Mouse (Mus musculus): ENCODE data around the gene Procr. TPM values are rescaled to one million over a fixed set of nuclear protein-coding genes. Genes with fewer than 3 reads are reported as not detected.

The Procr gene
- polyA plus RNA-seq, 1 experiment from 2014 or later = 1.8 TPM

GRCm38 (mm10) chr2:155787949-155788931 lies 37.3 kb downstream of the Procr start:
- Histone ChIP-seq H3K4me1 (peaks cover 4% of the 10 kb centered on the region), H3K9me3 (no peaks in the 10 kb centered on the region), H3K36me3 (replicated peaks) (no peaks in the 10 kb centered on the region), H3K27ac (replicated peaks) (no peak overlapping the region), H3K27me3 (replicated peaks; ENCODE audit: low read depth, poor library complexity, severe bottlenecking) (no peaks in the 10 kb centered on the region), H3K4me3 (no peak overlapping the region)
- 81% methylated on average over 18 of the region's 18 CpGs for WGBS
- no peak for DNase-seq (ENCODE audit: low spot score)

- Histone ChIP-seq H3K4me3 (peak overlapping the region; percentile 25; the same call in 1 of the 2 replicates), H3K27ac (replicated peaks) (no peak overlapping the region)
- WGBS = 31% methylated on average over 12 of the region's 12 CpGs
Observed at GRCm38 (mm10) chr2:155792899-155793298, 42.0 kb downstream of the Procr start.

GRCm38 (mm10) chr2:155794674-155795445 lies 43.9 kb downstream of the Procr start:
- Histone ChIP-seq H3K9me3 (no peaks in the 10 kb centered on the region), H3K4me3 (no peak overlapping the region), H3K27ac (replicated peaks) (no peak overlapping the region), H3K36me3 (replicated peaks) (no peaks in the 10 kb centered on the region), H3K4me1 (peaks cover 5% of the 10 kb centered on the region), H3K27me3 (replicated peaks; ENCODE audit: low read depth, poor library complexity, severe bottlenecking) (no peaks in the 10 kb centered on the region)
- DNase-seq (ENCODE audit: low spot score) = no peak
- 90% methylated on average over 12 of the region's 12 CpGs for WGBS

More at GRCm38 (mm10) chr2:155792899-155793298, 42.0 kb downstream of the Procr start:
- H3K4me1 ChIP-seq = peaks cover 5% of the 10 kb centered on the region
- H3K27me3 ChIP-seq (replicated peaks; ENCODE audit: low read depth, poor library complexity, severe bottlenecking) = no peaks in the 10 kb centered on the region
- DNase-seq (ENCODE audit: low spot score) = no peak
- no peaks in the 10 kb centered on the region for H3K9me3 ChIP-seq
- no peaks in the 10 kb centered on the region for H3K36me3 ChIP-seq (replicated peaks)

GRCm38 (mm10) chr2:155798613-155799012 lies 47.7 kb downstream of the Procr start:
- DNase-seq (ENCODE audit: low spot score) = no peak
- Histone ChIP-seq H3K4me1 (no peaks in the 10 kb centered on the region), H3K9me3 (no peaks in the 10 kb centered on the region), H3K36me3 (replicated peaks) (no peaks in the 10 kb centered on the region), H3K27me3 (replicated peaks; ENCODE audit: low read depth, poor library complexity, severe bottlenecking) (no peaks in the 10 kb centered on the region), H3K27ac (replicated peaks) (no peak overlapping the region), H3K4me3 (no peak overlapping the region)
- 59% methylated on average over 3 of the region's 3 CpGs for WGBS

GRCm38 (mm10) chr2:155802761-155803160 lies 51.8 kb downstream of the Procr start:
- Histone ChIP-seq H3K36me3 (replicated peaks) (no peaks in the 10 kb centered on the region), H3K27me3 (replicated peaks; ENCODE audit: low read depth, poor library complexity, severe bottlenecking) (no peaks in the 10 kb centered on the region), H3K4me1 (0 out of 2 replicates have a peak, but pooled peaks cover 5% of the 10 kb centered on the region), H3K27ac (replicated peaks) (no peak overlapping the region), H3K4me3 (no peak overlapping the region), H3K9me3 (no peaks in the 10 kb centered on the region)
- WGBS = 58% methylated on average over 3 of the region's 3 CpGs
- DNase-seq (ENCODE audit: low spot score) = no peak

- Histone ChIP-seq H3K4me1 (0 out of 2 replicates have a peak, but pooled peaks cover 5% of the 10 kb centered on the region), H3K27ac (replicated peaks) (no peak overlapping the region), H3K36me3 (replicated peaks) (no peaks in the 10 kb centered on the region), H3K9me3 (no peaks in the 10 kb centered on the region), H3K4me3 (no peak overlapping the region), H3K27me3 (replicated peaks; ENCODE audit: low read depth, poor library complexity, severe bottlenecking) (no peaks in the 10 kb centered on the region)
- DNase-seq (ENCODE audit: low spot score) = no peak
- 79% methylated on average over 5 of the region's 5 CpGs for WGBS
Observed at GRCm38 (mm10) chr2:155804053-155804452, 53.1 kb downstream of the Procr start.

Other genes with a start within 250 kb of the Procr start
- 8.4 and 9.1 TPM in 2 replicates for gene Acss2, start 233.2 kb upstream of the Procr start, polyA plus RNA-seq (2016; fragmentation: Nextera tagmentation; extraction: Ambion mirVana)
- 7.3 TPM in 2 replicates for gene Ggt7, start 232.9 kb upstream of the Procr start, polyA plus RNA-seq (2016; fragmentation: Nextera tagmentation; extraction: Ambion mirVana)
- 20.2 and 22.9 TPM in 2 replicates for gene Gss, start 158.3 kb upstream of the Procr start, polyA plus RNA-seq (2016; fragmentation: Nextera tagmentation; extraction: Ambion mirVana)
- 0.75 and 0.77 TPM in 2 replicates for gene Myh7b, start 139.9 kb upstream of the Procr start, polyA plus RNA-seq (2016; fragmentation: Nextera tagmentation; extraction: Ambion mirVana)
- 126 and 127 TPM in 2 replicates for gene Trpc4ap, start 58.7 kb upstream of the Procr start, polyA plus RNA-seq (2016; fragmentation: Nextera tagmentation; extraction: Ambion mirVana)
- 27.0 and 28.6 TPM in 2 replicates for gene Edem2, start 21.6 kb upstream of the Procr start, polyA plus RNA-seq (2016; fragmentation: Nextera tagmentation; extraction: Ambion mirVana)
- gene Gm17581, start 15.3 kb upstream of the Procr start, polyA plus RNA-seq (2016; fragmentation: Nextera tagmentation; extraction: Ambion mirVana) = not detected in 2 replicates
- 0.30 and 0.44 TPM in 2 replicates for gene Mmp24, start 24.2 kb downstream of the Procr start, polyA plus RNA-seq (2016; fragmentation: Nextera tagmentation; extraction: Ambion mirVana)
- 7.1 and 8.4 TPM in 2 replicates for gene BC029722, start 68.3 kb downstream of the Procr start, polyA plus RNA-seq (2016; fragmentation: Nextera tagmentation; extraction: Ambion mirVana)
- 247 and 259 TPM in 2 replicates for gene Eif6, start 75.8 kb downstream of the Procr start, polyA plus RNA-seq (2016; fragmentation: Nextera tagmentation; extraction: Ambion mirVana)
- 0.29 and 0.41 TPM in 2 replicates for gene Fam83c, start 83.7 kb downstream of the Procr start, polyA plus RNA-seq (2016; fragmentation: Nextera tagmentation; extraction: Ambion mirVana)
- 74.2 and 82.8 TPM in 2 replicates for gene Uqcc1, start 179.2 kb downstream of the Procr start, polyA plus RNA-seq (2016; fragmentation: Nextera tagmentation; extraction: Ambion mirVana)
- 0.12 TPM in 1 of 2 replicates, not detected in the other for gene Gm15557, start 189.6 kb downstream of the Procr start, polyA plus RNA-seq (2016; fragmentation: Nextera tagmentation; extraction: Ambion mirVana)
- gene Gdf5, start 194.2 kb downstream of the Procr start, polyA plus RNA-seq (2016; fragmentation: Nextera tagmentation; extraction: Ambion mirVana) = 0.52 and 0.91 TPM in 2 replicates
- 29.8 and 31.4 TPM in 2 replicates for gene Cep250, start 205.3 kb downstream of the Procr start, polyA plus RNA-seq (2016; fragmentation: Nextera tagmentation; extraction: Ambion mirVana)

Measured in embryonic facial prominence, embryonic 10.5 days (tissue).